Mouse (Mus musculus): ENCODE measurements at regions not wholly inside any gene's neighbourhood (a gene's known extent, or its start where the extent isn't known, plus 50 kb on each side); places are given as distances from the start of the nearest gene placed in this dataset.

DNA sequence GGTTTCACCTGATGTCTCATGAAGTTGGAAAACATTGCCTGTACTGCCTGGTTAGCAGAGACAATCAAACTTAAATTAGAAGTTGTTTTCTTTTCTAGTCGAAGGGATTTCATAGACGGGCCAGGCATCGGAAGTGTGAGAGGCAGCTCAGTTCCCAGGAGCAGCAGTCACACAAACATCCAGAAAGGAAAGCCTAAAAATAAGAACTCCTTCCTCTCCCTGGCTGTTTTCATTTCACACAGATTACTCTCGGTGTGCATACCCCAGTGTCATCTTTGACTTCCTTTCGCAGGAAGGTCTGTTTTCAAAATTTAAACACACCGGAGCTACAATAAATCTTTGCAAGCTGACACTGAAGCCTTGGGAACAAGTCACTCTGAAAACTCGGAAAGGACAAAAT is 818.7 kb downstream of the Diaph3 start:
- TF ChIP-seq CTCF (IDR thresholded peaks at IDR 0.05; ENCODE audit: low read depth) (no peak), EP300 (IDR thresholded peaks at IDR 0.05; ENCODE audit: low read depth) (no peak)
